Mouse (Mus musculus): ENCODE results near the gene Mamld1. TPM values are rescaled to one million over a fixed set of nuclear protein-coding genes. Genes with fewer than 3 reads are reported as not detected.
"Not testable (repeated sequence)": the region's sequence is repeated elsewhere in the genome, so short reads cannot be mapped to it uniquely, and the experiment has no call there.

Mamld1 gene
- 1.5 and 1.7 TPM in 2 replicates for polyA plus RNA-seq (2015; fragmentation: Nextera tagmentation; extraction: Ambion mirVana)

DNA sequence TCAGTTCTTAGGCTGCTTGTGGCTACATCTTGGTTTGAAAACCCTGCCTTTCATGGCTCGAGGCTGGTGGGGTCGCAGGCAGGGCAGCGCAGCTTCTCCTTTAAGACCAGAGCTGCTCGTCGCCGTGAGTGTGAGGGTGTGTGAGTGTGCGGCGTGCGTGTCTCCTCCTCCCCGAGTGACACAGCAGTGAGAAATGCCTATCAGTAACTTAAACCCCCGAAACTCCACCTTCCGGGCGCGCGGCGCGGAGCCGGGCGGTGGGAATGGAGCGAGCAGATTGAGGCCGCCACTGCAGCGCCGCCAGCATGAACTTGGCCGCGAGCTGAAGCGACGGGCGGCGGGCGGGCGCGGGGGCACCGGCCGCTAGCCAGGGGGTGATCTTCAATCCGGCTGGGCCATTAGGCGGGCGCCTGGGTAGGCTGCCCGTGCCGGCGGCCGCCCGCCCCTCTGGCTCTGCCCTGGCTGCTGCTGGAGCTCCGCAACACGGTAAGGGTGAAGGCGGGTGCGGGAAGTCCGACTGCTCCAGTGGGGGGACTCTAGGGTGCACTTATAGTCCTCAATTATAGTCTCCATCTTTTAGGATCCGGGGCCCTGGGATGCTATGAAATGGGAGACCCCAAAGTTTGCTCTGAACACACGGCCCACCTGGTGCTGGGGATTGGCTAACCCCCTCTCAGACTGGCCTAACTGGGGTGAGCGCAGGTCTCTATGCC is at the start of gene Mamld1:
Gene Mamld1 (plus strand): TSS at position 393 of the 713 bp plus-strand sequence.
- peak within 1 kb of the TSS; percentile 45 for H3K4me3 ChIP-seq (replicated peaks)
- H3K4me1 ChIP-seq (replicated peaks): no peaks in the 10 kb centered on the region
- no peak within 1 kb of the TSS for H3K27ac ChIP-seq
- H3K27me3 ChIP-seq (replicated peaks): peaks cover 14% of the 10 kb centered on the region
- WGBS: 23% methylated on average over 50 of the region's 50 CpGs
- H3K9me3 ChIP-seq: no peaks in the 10 kb centered on the region
- H3K4me2 ChIP-seq (replicated peaks): peak within 1 kb of the TSS; percentile 80
- peak within 1 kb of the TSS; percentile 45 for H3K9ac ChIP-seq
- peak; percentile 81 for ATAC-seq
- H3K36me3 ChIP-seq: no peaks in the 10 kb centered on the region

DNA sequence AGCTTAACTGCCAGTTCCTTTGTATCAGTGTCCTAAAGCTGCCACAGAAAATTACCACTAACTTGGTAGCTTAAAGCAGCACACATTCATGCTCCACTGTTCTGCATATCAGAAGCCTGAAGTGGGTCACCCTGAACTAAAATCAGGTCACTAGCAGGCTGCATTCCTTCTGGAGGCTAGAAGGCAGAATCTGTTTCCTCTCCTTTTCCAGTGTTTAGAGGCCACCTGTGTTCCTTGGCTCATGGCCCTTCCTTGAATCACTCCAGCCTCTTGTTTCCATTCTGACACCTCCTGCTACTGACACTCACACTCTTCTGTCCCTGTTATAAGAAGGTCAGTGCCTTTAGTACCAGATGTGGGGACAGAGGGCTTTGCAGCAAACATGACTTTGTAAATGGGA is 25.3 kb upstream of the Mamld1 start:
- Histone ChIP-seq H3K27ac (no peak overlapping the region), H3K4me2 (replicated peaks) (no peak overlapping the region), H3K9me3 (no peaks in the 10 kb centered on the region), H3K9ac (no peak overlapping the region), H3K27me3 (replicated peaks) (no peaks in the 10 kb centered on the region), H3K4me3 (replicated peaks) (no peak overlapping the region), H3K4me1 (replicated peaks) (no peaks in the 10 kb centered on the region), H3K36me3 (no peaks in the 10 kb centered on the region)
- no peak for ATAC-seq

- Histone ChIP-seq H3K9ac (no peak overlapping the region), H3K4me3 (replicated peaks) (no peak overlapping the region), H3K27ac (no peak overlapping the region), H3K4me1 (replicated peaks) (no peaks in the 10 kb centered on the region), H3K9me3 (no peaks in the 10 kb centered on the region), H3K4me2 (replicated peaks) (no peak overlapping the region), H3K27me3 (replicated peaks) (no peaks in the 10 kb centered on the region; the same call in 1 of the 2 replicates), H3K36me3 (no peaks in the 10 kb centered on the region)
- 85% methylated on average over 4 of the region's 4 CpGs for WGBS
- no peak for ATAC-seq
Observed at GRCm38 (mm10) chrX:71028007-71028406, 22.0 kb upstream of the Mamld1 start.

GRCm38 (mm10) chrX:71028976-71029375 is 21.1 kb upstream of the Mamld1 start:
- not testable (repeated sequence) for H3K27ac ChIP-seq; H3K36me3 ChIP-seq; H3K9ac ChIP-seq; H3K4me3 ChIP-seq (replicated peaks); H3K4me1 ChIP-seq (replicated peaks); H3K4me2 ChIP-seq (replicated peaks); H3K27me3 ChIP-seq (replicated peaks); ATAC-seq; H3K9me3 ChIP-seq
- 92% methylated on average over 1 of the region's 1 CpGs for WGBS

DNA sequence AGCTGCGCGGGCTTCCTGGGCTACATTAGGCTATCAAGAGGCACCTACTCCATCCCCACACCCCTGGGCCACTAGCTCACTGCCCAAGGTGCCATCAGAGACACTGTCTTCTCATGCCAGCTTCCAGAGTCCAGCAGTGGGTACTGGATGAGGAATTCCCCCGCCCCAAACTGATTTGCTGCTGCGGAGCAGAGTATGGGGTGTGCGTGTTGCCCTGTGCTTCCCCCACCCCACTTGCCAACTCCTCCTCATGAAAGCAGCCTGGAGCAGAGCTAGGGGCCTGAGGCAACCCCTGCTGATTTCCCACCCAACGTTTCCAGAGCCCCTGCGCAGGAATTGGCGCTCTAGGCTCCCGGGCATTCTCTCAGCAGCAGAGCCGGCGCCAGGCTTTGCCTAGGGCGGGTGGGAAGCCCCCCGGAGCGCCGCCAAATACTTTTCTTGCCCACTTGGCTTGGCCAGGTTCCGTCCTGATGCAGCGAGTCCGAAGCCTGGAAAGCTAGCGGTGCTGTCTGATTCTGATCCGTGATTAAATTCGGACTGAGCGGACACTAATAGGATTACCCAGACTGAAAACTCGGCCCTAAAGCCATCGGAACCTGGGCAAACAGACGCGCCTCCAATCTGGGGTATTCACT is 738 bp downstream of the Mamld1 start:
- Histone ChIP-seq H3K9me3 (no peaks in the 10 kb centered on the region), H3K4me3 (replicated peaks) (peak overlapping the region; percentile 45), H3K9ac (peak overlapping the region; percentile 45), H3K36me3 (no peaks in the 10 kb centered on the region), H3K4me2 (replicated peaks) (peak overlapping the region; percentile 80), H3K27ac (no peak overlapping the region), H3K4me1 (replicated peaks) (no peaks in the 10 kb centered on the region), H3K27me3 (replicated peaks) (peaks cover 14% of the 10 kb centered on the region)
- peak; percentile 21; the same call in 1 of the 2 replicates for ATAC-seq
- WGBS: 16% methylated on average over 26 of the region's 26 CpGs

DNA sequence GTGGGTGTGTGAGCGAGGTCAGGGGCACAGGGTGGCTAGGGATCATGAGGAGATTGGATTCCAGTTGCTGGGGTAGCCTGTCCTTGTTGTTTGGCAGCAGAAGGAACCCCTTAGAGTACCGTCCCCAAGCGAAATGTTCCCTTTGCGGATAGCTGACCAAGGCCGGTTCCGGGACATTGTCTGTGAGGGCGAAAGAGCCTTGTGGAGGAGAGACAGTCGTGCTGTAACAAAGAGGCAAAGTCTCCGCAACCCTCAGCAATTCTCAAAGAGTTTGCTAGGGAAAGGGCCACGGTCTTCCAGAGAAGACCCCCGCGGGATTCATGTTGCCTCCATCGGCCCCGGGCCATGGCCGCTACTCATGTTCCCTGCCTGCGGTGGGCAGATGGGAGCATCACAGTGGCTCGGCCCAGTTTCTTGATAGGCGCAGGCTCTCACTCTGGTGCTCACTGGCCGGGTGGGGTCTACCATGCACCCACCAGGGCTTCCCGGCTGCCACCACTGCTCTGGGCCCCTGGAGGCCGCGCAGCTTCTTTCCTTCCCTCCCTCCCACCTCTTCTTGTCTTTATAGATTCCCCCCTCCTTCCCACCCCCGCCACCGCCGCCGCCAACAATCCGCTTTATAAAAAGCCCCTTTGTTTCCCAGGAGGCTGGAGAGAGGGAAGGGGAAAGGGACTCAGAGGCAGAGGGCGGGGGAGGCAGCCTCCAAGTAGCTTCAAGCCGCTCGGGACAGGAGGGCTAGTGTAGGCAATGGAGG is 1.5 kb downstream of the Mamld1 start:
- no peaks in the 10 kb centered on the region for H3K36me3 ChIP-seq
- ATAC-seq: peak; percentile 42
- H3K27me3 ChIP-seq (replicated peaks): peaks cover 14% of the 10 kb centered on the region
- H3K4me1 ChIP-seq (replicated peaks): no peaks in the 10 kb centered on the region
- peak overlapping the region; percentile 45 for H3K4me3 ChIP-seq (replicated peaks)
- no peaks in the 10 kb centered on the region for H3K9me3 ChIP-seq
- no peak overlapping the region for H3K27ac ChIP-seq
- WGBS: 24% methylated on average over 30 of the region's 30 CpGs
- peak overlapping the region; percentile 45 for H3K9ac ChIP-seq
- H3K4me2 ChIP-seq (replicated peaks): peak overlapping the region; percentile 80

DNA sequence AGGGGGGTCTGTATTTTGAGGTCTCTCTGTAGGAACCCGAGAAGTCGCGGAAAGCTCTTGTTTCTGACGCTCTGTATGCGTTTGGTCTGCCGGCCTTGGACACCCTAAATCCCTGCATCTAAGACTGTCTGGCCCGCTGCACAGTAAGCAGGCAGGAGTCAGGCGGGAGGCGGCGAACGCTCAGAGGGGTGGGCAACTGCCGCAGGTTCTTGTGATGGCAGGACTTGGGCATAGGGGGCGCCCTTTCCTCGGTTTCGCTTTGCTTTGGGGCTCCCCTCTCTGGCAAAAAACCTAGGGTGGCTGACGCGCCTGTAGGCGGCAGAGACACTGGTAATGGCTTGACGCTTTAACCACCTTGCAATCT is 2.0 kb downstream of the Mamld1 start:
- H3K36me3 ChIP-seq: no peaks in the 10 kb centered on the region
- WGBS: 27% methylated on average over 19 of the region's 19 CpGs
- H3K4me1 ChIP-seq (replicated peaks): no peaks in the 10 kb centered on the region
- no peak overlapping the region for H3K27ac ChIP-seq
- no peaks in the 10 kb centered on the region for H3K9me3 ChIP-seq
- peaks cover 14% of the 10 kb centered on the region for H3K27me3 ChIP-seq (replicated peaks)
- peak overlapping the region; percentile 8; the same call in 1 of the 2 replicates for H3K9ac ChIP-seq
- peak overlapping the region; percentile 45 for H3K4me3 ChIP-seq (replicated peaks)
- H3K4me2 ChIP-seq (replicated peaks): peak overlapping the region; percentile 80
- peak; percentile 34 for ATAC-seq

- peaks cover 14% of the 10 kb centered on the region for H3K27me3 ChIP-seq (replicated peaks)
- H3K9ac ChIP-seq: no peak overlapping the region
- H3K36me3 ChIP-seq: no peaks in the 10 kb centered on the region
- H3K27ac ChIP-seq: no peak overlapping the region
- no peaks in the 10 kb centered on the region for H3K4me1 ChIP-seq (replicated peaks)
- peak; percentile 39; the same call in 1 of the 2 replicates for ATAC-seq
- H3K9me3 ChIP-seq: no peaks in the 10 kb centered on the region
- WGBS: 33% methylated on average over 7 of the region's 8 CpGs
- H3K4me2 ChIP-seq (replicated peaks): peak overlapping the region; percentile 80
- peak overlapping the region; percentile 45; the same call in 1 of the 2 replicates for H3K4me3 ChIP-seq (replicated peaks)
Observed at GRCm38 (mm10) chrX:71052481-71053216, 2.6 kb downstream of the Mamld1 start.

- H3K9ac ChIP-seq: no peak overlapping the region
- WGBS: 53% methylated on average over 5 of the region's 5 CpGs
- H3K4me1 ChIP-seq (replicated peaks): no peaks in the 10 kb centered on the region
- H3K27ac ChIP-seq: no peak overlapping the region
- H3K9me3 ChIP-seq: no peaks in the 10 kb centered on the region
- peaks cover 11% of the 10 kb centered on the region; the same call in 1 of the 2 replicates for H3K27me3 ChIP-seq (replicated peaks)
- no peaks in the 10 kb centered on the region for H3K36me3 ChIP-seq
- no peak overlapping the region for H3K4me2 ChIP-seq (replicated peaks)
- no peak for ATAC-seq
- no peak overlapping the region for H3K4me3 ChIP-seq (replicated peaks)
Observed at GRCm38 (mm10) chrX:71053246-71053645, 3.2 kb downstream of the Mamld1 start.

DNA sequence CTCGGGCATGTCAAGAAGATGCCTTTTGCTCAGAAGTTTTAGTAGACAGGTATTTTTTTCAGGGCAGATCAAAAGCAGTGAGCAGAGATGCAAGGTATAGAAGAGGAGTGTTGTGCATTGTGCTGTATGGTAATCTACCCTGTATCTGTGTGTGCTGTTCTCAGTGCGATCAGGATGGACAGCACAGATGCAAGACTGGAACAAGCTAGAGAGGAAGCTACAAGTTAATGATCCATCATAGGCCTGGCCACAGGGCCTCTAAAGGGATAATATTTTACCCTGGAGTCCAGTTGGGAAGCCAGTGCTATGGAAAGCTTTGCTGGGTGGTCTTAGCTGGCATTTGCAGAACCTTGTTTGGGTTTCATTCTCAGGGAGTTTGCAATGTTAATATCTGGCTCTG is 6.9 kb downstream of the Mamld1 start:
- Histone ChIP-seq H3K27me3 (replicated peaks) (no peaks in the 10 kb centered on the region), H3K4me3 (replicated peaks) (no peak overlapping the region), H3K4me1 (replicated peaks) (no peaks in the 10 kb centered on the region), H3K4me2 (replicated peaks) (no peak overlapping the region), H3K27ac (no peak overlapping the region), H3K9ac (no peak overlapping the region), H3K36me3 (no peaks in the 10 kb centered on the region), H3K9me3 (no peaks in the 10 kb centered on the region)
- 85% methylated on average over 2 of the region's 2 CpGs for WGBS
- ATAC-seq: no peak

DNA sequence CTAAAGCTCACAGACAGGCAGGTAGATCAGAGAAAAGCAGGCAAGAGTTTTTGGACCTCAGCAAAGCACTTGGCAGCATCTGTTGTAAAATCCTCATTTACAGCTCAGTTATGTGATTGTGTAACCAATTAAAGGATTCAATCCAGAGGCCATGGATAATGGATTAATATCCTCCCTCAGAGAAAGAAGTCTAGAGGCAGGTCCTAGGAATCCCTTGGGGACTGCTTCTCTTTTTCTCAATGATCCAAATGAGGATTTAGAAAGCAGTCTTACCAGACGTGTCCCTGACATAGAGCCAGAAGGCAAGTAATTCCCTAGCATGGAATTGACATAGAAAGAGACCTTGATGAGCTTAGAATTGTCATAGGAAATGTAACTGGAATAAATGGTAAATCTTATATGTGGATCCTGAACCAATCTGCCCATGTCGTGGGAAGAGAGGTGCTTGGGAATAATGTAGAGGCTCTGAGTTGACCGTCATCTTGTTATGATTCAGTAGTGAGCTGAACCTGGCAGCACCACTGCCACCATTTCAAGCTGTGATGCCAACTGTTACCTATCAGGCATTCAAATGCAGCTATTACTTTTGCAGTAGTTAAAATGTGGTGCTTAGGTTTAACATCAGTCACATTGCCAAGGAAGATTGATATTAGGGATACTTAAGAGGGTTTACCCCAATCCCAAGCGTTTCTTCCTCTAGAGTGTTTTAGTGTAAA is 35.2 kb downstream of the Mamld1 start:
- Histone ChIP-seq H3K4me3 (replicated peaks) (no peak overlapping the region), H3K4me2 (replicated peaks) (no peak overlapping the region), H3K4me1 (replicated peaks) (no peaks in the 10 kb centered on the region), H3K27ac (no peak overlapping the region), H3K9me3 (no peaks in the 10 kb centered on the region), H3K9ac (no peak overlapping the region), H3K36me3 (no peaks in the 10 kb centered on the region), H3K27me3 (replicated peaks) (no peaks in the 10 kb centered on the region)
- ATAC-seq: no peak
- WGBS: 83% methylated on average over 4 of the region's 4 CpGs
